Mouse (Mus musculus): ENCODE measurements at regions not wholly inside any gene's neighbourhood (a gene's known extent, or its start where the extent isn't known, plus 50 kb on each side); places are given as distances from the start of the nearest gene placed in this dataset.

DNA sequence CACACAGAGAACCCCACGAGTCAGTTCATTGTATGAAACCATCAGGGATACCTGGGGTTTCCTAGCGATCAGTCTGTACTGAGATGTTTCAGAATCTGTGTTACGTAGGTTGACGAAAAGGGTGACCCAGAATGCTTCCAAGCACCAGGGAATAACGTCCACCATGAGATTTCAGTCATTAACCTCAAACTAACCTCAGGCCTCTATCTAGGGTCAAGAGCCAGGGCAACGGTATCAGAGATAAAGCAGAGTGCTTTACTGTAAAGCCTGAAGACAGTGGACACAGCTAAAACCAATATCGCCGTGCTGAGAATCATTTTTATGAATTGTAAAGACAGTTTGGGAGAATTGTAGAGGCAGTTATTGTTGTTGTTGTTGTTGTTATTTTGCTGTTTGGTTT, 52.9 kb upstream of the Errfi1 start:
- Histone ChIP-seq H3K36me3 (ENCODE audit: control insufficient read depth, insufficient read depth, low read length) (no peaks in the 10 kb centered on the region), H3K27me3 (ENCODE audit: control insufficient read depth, insufficient read depth, low read length) (no peaks in the 10 kb centered on the region), H3K4me3 (ENCODE audit: insufficient read depth, low read depth, low read length) (no peak overlapping the region), H3K27ac (replicated peaks; ENCODE audit: insufficient read depth, low read depth, low read length) (peak overlapping the region; percentile 80), H3K4me1 (ENCODE audit: control insufficient read depth, insufficient read depth, low read length) (peaks cover 30% of the 10 kb centered on the region), H3K79me2 (ENCODE audit: control insufficient read depth, insufficient read depth, low read length) (no peaks in the 10 kb centered on the region), H3K9ac (ENCODE audit: low read depth, low read length) (no peak overlapping the region)
- 31% methylated on average over 8 of the region's 8 CpGs for WGBS
- DNase-seq (ENCODE audit: extremely low read depth, low read depth, low spot score): peak; percentile 73
- TF ChIP-seq CTCF (IDR thresholded peaks at IDR 0.05; ENCODE audit: low read depth, low read length) (no peak), POLR2A (IDR thresholded peaks at IDR 0.05; ENCODE audit: extremely low read depth, insufficient read depth, low read length) (no peak)

DNA sequence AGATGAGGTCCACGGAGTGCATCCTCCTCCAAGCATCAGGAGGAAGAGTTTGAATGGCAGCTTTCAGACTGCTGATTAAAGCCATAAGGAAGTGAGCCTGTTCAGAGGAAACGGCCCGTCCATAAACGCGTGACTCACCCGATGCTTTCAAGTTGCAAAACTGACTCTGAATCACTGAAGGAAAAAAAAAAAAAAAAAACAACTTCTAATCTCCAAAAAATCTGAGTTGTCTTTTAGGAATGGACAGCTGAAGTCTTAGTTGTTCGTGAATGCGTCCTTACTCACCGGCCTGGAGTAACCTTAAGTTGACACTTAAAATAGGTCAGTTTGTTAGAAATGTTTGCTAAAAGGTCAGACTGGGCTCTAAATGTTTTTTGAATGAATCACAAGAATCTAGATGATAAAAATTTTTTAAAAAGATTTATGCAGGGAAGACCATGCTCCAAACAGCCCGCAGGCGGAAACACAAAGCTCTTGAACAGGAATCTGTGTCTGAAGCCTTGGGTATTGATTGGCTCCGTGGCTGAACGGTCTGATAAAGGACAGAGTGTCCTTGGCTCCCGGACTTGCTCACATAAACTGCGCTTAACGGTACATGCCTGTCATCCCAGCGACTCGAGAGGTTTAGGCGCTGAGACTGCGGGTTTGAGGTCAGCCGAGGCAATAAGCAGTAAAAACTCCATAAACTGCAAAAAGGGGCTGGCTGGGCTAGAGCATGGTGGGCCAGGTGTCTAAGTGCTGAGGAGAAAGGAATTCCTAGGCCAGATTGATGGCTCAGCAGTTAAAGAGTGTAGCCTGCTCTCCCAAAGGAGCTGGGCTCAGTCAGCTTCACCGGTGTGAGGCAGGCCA, 53.9 kb upstream of the Errfi1 start:
- no peak for TF ChIP-seq CTCF (IDR thresholded peaks at IDR 0.05; ENCODE audit: low read depth, low read length)
- DNase-seq (ENCODE audit: extremely low read depth, low read depth, low spot score): peak; percentile 93
- H3K27me3 ChIP-seq (ENCODE audit: control insufficient read depth, insufficient read depth, low read length): no peaks in the 10 kb centered on the region
- peak overlapping the region; percentile 80 for H3K27ac ChIP-seq (replicated peaks; ENCODE audit: insufficient read depth, low read depth, low read length)
- no peaks in the 10 kb centered on the region for H3K79me2 ChIP-seq (ENCODE audit: control insufficient read depth, insufficient read depth, low read length)
- H3K36me3 ChIP-seq (ENCODE audit: control insufficient read depth, insufficient read depth, low read length): no peaks in the 10 kb centered on the region
- peaks cover 30% of the 10 kb centered on the region for H3K4me1 ChIP-seq (ENCODE audit: control insufficient read depth, insufficient read depth, low read length)
- 6% methylated on average over 22 of the region's 22 CpGs for WGBS
- no peak overlapping the region for H3K4me3 ChIP-seq (ENCODE audit: insufficient read depth, low read depth, low read length)
- H3K9ac ChIP-seq (ENCODE audit: low read depth, low read length): peak overlapping the region; percentile 53

GRCm38 (mm10) chr4:150798783-150799530, 54.8 kb upstream of the Errfi1 start:
- H3K27ac ChIP-seq (replicated peaks; ENCODE audit: insufficient read depth, low read depth, low read length): peak overlapping the region; percentile 80
- TF ChIP-seq CTCF (IDR thresholded peaks at IDR 0.05; ENCODE audit: low read depth, low read length) (no peak), POLR2A (IDR thresholded peaks at IDR 0.05; ENCODE audit: extremely low read depth, insufficient read depth, low read length) (no peak)
- no peak overlapping the region for H3K4me3 ChIP-seq (ENCODE audit: insufficient read depth, low read depth, low read length)
- H3K9ac ChIP-seq (ENCODE audit: low read depth, low read length): peak overlapping the region; percentile 53
- H3K79me2 ChIP-seq (ENCODE audit: control insufficient read depth, insufficient read depth, low read length): no peaks in the 10 kb centered on the region
- no peaks in the 10 kb centered on the region for H3K27me3 ChIP-seq (ENCODE audit: control insufficient read depth, insufficient read depth, low read length)
- H3K4me1 ChIP-seq (ENCODE audit: control insufficient read depth, insufficient read depth, low read length): peaks cover 23% of the 10 kb centered on the region
- no peaks in the 10 kb centered on the region for H3K36me3 ChIP-seq (ENCODE audit: control insufficient read depth, insufficient read depth, low read length)
- 6% methylated on average over 13 of the region's 13 CpGs for WGBS
- DNase-seq (ENCODE audit: extremely low read depth, low read depth, low spot score): peak; percentile 90

- Histone ChIP-seq H3K36me3 (ENCODE audit: control insufficient read depth, insufficient read depth, low read length) (no peaks in the 10 kb centered on the region), H3K79me2 (ENCODE audit: control insufficient read depth, insufficient read depth, low read length) (no peaks in the 10 kb centered on the region), H3K27me3 (ENCODE audit: control insufficient read depth, insufficient read depth, low read length) (no peaks in the 10 kb centered on the region), H3K4me3 (ENCODE audit: insufficient read depth, low read depth, low read length) (no peak overlapping the region), H3K27ac (replicated peaks; ENCODE audit: insufficient read depth, low read depth, low read length) (peak overlapping the region; percentile 80), H3K4me1 (ENCODE audit: control insufficient read depth, insufficient read depth, low read length) (peaks cover 23% of the 10 kb centered on the region), H3K9ac (ENCODE audit: low read depth, low read length) (peak overlapping the region; percentile 58)
- peak; percentile 97 for DNase-seq (ENCODE audit: extremely low read depth, low read depth, low spot score)
- WGBS: 29% methylated on average over 8 of the region's 8 CpGs
- TF ChIP-seq POLR2A (IDR thresholded peaks at IDR 0.05; ENCODE audit: extremely low read depth, insufficient read depth, low read length): no peak
- peak; percentile 26; the same call in 1 of the 2 replicates for TF ChIP-seq CTCF (IDR thresholded peaks at IDR 0.05; ENCODE audit: low read depth, low read length)
Observed at GRCm38 (mm10) chr4:150798281-150798680, 55.4 kb upstream of the Errfi1 start.

GRCm38 (mm10) chr4:150797057-150797456, 56.7 kb upstream of the Errfi1 start:
- Histone ChIP-seq H3K4me1 (ENCODE audit: control insufficient read depth, insufficient read depth, low read length) (peaks cover 23% of the 10 kb centered on the region), H3K9ac (ENCODE audit: low read depth, low read length) (0 out of 2 replicates have a peak overlapping the region, but pooled peaks have one; percentile 1), H3K36me3 (ENCODE audit: control insufficient read depth, insufficient read depth, low read length) (no peaks in the 10 kb centered on the region), H3K27me3 (ENCODE audit: control insufficient read depth, insufficient read depth, low read length) (no peaks in the 10 kb centered on the region), H3K27ac (replicated peaks; ENCODE audit: insufficient read depth, low read depth, low read length) (peak overlapping the region; percentile 89), H3K4me3 (ENCODE audit: insufficient read depth, low read depth, low read length) (no peak overlapping the region), H3K79me2 (ENCODE audit: control insufficient read depth, insufficient read depth, low read length) (no peaks in the 10 kb centered on the region)
- peak; percentile 57 for DNase-seq (ENCODE audit: extremely low read depth, low read depth, low spot score)
- 48% methylated on average over 3 of the region's 3 CpGs for WGBS
- TF ChIP-seq CTCF (IDR thresholded peaks at IDR 0.05; ENCODE audit: low read depth, low read length) (no peak), POLR2A (IDR thresholded peaks at IDR 0.05; ENCODE audit: extremely low read depth, insufficient read depth, low read length) (no peak)
